Mouse (Mus musculus): ENCODE measurements around the gene 1700001J03Rik.
"Not testable (repeated sequence)": the region's sequence is repeated elsewhere in the genome, so short reads cannot be mapped to it uniquely, and the experiment has no call there.

Gene 1700001J03Rik

DNA sequence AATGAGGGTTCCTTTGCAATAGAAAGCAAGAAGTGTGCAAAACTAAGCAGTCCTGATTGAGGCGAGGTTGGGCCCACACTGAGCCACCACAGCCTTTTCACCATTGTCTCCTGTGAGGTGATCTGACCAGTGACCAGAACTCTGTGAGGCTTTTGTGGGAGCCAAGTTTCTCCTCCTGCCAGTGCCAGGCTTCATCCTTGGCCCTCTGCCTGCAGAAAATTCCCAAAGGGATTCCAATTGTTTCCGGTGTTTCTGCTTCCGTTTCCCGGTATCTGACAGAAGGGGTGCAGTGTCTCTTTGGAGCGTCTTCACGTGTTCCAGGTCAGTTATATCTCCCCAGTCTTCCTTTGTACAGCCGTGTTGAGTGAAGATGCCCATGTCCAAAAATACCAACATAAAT is 3.6 kb upstream of the 1700001J03Rik start:
- no peak for DNase-seq (ENCODE audit: extremely low read depth, insufficient read length, low spot score)

DNA sequence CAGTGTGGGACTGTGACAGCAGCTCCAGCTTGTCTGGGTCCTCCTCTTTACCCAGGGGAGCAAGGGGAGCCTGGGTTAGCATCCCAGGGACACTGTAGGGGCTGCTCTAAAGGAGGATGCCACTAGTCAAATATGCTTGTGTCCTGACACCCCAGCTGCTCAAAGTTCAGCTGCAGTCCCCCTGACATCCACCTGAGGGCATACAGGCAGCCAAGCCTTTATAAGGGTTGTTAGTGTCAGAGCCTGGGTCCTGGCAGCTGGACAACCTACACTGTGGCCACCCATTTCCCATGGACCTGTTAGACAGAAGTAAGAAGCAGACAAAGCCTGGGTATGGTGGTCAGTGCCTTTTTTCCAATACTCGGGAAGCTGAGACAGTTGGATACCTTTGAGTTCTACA is 3.0 kb upstream of the 1700001J03Rik start:
- DNase-seq (ENCODE audit: extremely low read depth, insufficient read length, low spot score): no peak

DNA sequence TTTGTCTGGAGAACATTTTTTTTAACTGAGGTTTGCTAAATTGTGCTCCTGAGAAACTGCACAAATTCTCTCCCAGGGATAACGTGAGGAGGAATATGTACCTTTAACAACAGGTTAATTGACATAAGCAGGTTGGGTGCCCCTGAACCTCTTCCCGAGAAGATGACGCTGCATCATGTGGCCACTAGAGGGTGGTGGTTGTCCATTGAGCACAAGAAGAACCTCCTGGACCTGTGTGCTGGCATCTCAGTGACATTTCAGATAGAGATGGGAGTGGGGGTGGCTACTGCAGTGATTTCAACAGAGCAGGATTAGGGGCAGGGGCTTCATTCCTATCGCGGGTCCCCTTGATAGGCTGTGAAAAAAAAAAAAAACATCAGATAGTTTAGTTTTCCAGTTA is 2.3 kb upstream of the 1700001J03Rik start:
- not testable (repeated sequence) for DNase-seq (ENCODE audit: extremely low read depth, insufficient read length, low spot score)

DNA sequence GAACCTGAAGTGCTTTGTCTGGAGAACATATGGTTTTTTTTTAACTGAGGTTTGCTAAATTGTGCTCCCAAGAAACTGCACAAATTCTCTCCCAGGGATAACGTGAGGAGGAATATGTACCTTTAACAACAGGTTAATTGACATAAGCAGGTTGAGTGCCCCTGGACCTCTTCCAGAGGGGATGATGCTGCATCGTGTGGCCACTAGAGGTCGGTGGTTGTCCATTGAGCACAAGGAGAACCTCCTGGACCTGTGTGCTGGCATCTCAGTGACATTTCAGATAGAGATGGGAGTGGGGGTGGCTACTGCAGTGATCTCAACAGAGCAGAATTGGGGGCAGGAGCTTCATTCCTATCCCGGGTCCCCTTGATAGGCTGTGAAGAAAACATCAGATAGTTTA is 12.4 kb downstream of the 1700001J03Rik start:
- not testable (repeated sequence) for DNase-seq (ENCODE audit: extremely low read depth, insufficient read length, low spot score)

DNA sequence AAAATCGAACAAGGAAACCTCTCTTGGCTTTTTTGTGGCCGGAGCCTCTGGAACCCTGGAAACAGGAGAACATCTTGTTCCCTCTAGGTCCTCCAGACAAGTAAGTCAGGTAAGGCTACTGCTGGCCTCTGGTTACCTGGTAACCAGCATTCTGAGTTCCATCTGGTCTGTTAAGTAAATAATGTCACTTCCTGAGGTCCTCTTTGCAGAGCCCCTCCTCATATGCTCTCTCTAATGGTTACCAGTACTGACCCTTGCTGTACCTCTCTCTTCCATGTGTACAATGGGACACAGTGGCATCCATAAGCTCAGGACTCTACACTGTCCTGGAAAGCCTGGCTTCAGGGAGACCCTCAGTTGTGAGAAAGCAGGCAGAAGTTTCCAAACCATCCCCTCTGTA is 14.5 kb downstream of the 1700001J03Rik start, which contains the start of gene Gm6309:
Gene Gm6309, minus strand, starts transcription at position 101 of the 400 bp plus-strand sequence.
- DNase-seq (ENCODE audit: extremely low read depth, insufficient read length, low spot score): not testable (repeated sequence)

DNA sequence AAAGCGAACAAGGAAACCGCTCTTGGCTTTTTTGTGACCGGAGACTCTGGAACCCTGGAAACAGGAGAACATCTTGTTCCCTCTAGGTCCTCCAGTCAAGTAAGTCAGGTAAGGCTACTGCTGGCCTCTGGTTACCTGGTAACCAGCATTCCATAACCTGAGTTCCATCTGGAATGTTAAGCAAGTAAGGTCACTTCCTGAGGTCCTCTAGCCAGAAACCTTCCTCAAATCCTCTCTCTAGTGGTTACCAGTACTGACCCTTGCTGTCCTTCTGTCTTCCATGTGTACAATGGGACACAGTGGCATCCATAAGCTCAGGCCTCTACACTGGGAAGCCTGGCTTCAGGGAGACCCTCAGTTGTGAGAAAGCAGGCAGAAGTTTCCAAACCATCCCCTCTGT is 24.7 kb downstream of the 1700001J03Rik start, which contains the start of gene Gm5565:
Gene Gm5565, minus strand, starts transcription at position 101 of the 400 bp plus-strand sequence.
- not testable (repeated sequence) for DNase-seq (ENCODE audit: extremely low read depth, insufficient read length, low spot score)

DNA sequence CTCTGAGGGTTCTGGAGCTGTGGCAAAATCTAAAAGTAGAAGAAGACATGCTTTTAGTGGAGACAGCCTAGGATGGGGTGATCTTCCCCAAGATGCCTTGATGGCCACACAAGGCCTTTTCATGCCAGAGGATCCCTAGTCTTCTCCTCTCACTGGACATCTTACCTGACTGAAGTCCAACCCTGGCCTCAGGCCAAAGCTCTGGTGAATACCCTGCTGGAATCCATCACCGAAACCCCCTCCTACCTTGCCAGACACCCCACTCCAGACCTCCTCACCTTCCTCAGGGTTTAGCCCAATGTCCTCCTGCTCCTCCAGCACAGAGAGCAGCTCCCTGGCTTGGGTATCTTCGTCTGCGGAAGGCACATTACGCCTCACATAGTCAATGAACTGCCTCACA is 26.8 kb downstream of the 1700001J03Rik start:
- DNase-seq (ENCODE audit: extremely low read depth, insufficient read length, low spot score): not testable (repeated sequence)

DNA sequence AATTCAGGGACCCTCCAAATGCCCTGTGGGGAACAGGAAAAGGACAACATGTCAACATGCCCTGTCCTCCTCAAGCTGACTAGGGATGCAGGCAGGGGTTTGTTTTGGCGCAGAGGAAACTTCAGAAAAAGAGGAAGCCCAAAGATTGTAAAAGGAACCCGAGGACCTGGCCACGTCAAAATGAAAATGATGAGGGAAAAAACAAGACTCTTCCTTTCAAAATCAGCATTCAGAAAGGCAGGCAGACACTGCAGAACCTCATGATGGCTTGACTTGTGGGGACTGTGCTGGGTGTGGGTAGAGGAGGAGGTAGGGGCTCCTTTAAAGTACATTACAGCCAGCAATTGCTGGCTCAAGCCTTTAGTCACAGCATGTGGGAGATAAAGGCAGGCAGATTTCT is 34.6 kb downstream of the 1700001J03Rik start:
- DNase-seq (ENCODE audit: extremely low read depth, insufficient read length, low spot score): no peak

DNA sequence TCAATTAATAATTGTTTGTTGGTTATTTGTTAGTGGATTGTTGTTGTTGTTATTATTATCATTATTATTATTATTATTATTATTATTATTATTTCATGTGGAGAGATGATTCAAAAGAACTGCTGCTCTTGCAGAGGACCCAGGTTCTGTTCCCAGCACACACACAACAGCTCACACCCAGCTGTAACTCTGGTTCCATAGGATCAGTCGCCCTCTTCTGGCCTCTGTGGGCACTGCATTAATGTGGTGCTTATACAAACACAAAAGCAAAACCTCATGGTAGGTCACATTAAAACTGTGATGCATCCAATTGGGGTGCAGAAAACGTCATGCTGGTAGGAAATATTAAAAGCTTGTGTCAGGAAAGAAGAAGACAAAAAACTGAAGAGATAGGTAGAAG is 37.2 kb downstream of the 1700001J03Rik start:
- no peak for DNase-seq (ENCODE audit: extremely low read depth, insufficient read length, low spot score)

All from 3134 (cell line).